Mouse (Mus musculus) heart, adult 9 months (tissue): Measurements from ENCODE around the gene Stxbp6.

Experiments used
- DNase-seq, 2 experiments: peaks; one replicate each; pipeline ENCODE4 v3.0.0; 2022; ENCODE audit warnings: low spot score in 2 of 2

Stxbp6 gene

GRCm38 (mm10) chr12:44804213-44804612 lies 270.3 kb downstream of the Stxbp6 start:
- DNase-seq: no peak
